Mouse (Mus musculus): ENCODE measurements at regions not wholly inside any gene's neighbourhood (a gene's known extent, or its start where the extent isn't known, plus 50 kb on each side); places are given as distances from the start of the nearest gene placed in this dataset.

GRCm38 (mm10) chr10:99959279-99959678, 56.2 kb upstream of the Kitl start:
- TF ChIP-seq POLR2A (IDR thresholded peaks at IDR 0.05; ENCODE audit: low read depth, low read length), result no peak
- no peak for TF ChIP-seq CTCF (IDR thresholded peaks at IDR 0.05; ENCODE audit: extremely low read depth, insufficient read depth, insufficient read length, insufficient replicate concordance)
